Mouse (Mus musculus): ENCODE measurements at regions not wholly inside any gene's neighbourhood (a gene's known extent, or its start where the extent isn't known, plus 50 kb on each side); places are given as distances from the start of the nearest gene placed in this dataset.

DNA sequence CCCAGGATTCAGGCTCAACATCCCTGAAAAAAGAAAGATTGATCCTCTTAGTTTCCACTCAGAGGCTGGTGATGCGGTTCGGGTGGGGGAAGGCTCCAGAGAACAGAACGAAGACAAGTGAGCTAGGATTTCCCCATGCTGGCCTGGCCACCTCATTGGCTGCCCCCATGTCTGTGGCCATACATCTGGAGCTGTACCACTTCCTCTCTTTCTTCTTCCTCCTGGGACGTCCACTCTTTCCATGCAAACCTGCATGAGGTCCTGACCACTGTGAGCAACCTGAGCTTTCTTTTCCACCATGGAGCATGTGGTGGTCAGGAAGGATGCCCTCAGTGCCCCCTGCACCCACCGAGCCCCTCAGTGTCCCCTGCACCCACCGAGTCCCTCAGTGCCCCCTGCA is 288.8 kb downstream of the Irs2 start:
- Histone ChIP-seq H3K4me1 (ENCODE audit: control insufficient read depth in 1 of 2, insufficient read depth in 2 of 2, low read length in 2 of 2) (no peaks in the 10 kb centered on the region), H3K27me3 (ENCODE audit: control insufficient read depth in 1 of 2, insufficient read depth in 2 of 2, low read length in 2 of 2) (no peaks in the 10 kb centered on the region), H3K9me3 (replicated peaks; ENCODE audit: insufficient read depth, low read length) (no peaks in the 10 kb centered on the region), H3K27ac (ENCODE audit: control insufficient read depth, low read depth, low read length) (no peak overlapping the region), H3K79me2 (ENCODE audit: control insufficient read depth, insufficient read depth, low read length, poor library complexity) (no peaks in the 10 kb centered on the region), H3K9ac (ENCODE audit: control insufficient read depth, low read depth, low read length, poor library complexity, severe bottlenecking) (no peak overlapping the region), H3K4me3 (ENCODE audit: control insufficient read depth in 1 of 2, insufficient read depth in 1 of 2, low read depth in 2 of 2, low read length in 2 of 2) (no peak overlapping the region), H3K36me3 (ENCODE audit: control insufficient read depth in 1 of 2, insufficient read depth in 2 of 2, low read length in 2 of 2) (no peaks in the 10 kb centered on the region)
- TF ChIP-seq USF2 (IDR thresholded peaks at IDR 0.05; ENCODE audit: borderline replicate concordance in 1 of 2, insufficient read depth in 1 of 2, low read depth in 1 of 2, low read length in 2 of 2) (no peak), TCF12 (IDR thresholded peaks at IDR 0.05; ENCODE audit: low read depth, low read length) (no peak), UBTF (IDR thresholded peaks at IDR 0.05; ENCODE audit: borderline replicate concordance, insufficient read depth, low read depth, low read length) (no peak), ZMIZ1 (IDR thresholded peaks at IDR 0.05; ENCODE audit: low read depth, low read length) (no peak), NELFE (IDR thresholded peaks at IDR 0.05; ENCODE audit: low read depth, low read length) (no peak), ELF1 (IDR thresholded peaks at IDR 0.05; ENCODE audit: low read depth, low read length) (no peak), MAFK (IDR thresholded peaks at IDR 0.05; ENCODE audit: borderline replicate concordance, low read depth, low read length) (no peak), SMC3 (IDR thresholded peaks at IDR 0.05; ENCODE audit: low read depth, low read length) (no peak), KAT2A (conservative IDR thresholded peaks at IDR 0.05; ENCODE audit: low read depth, low read length) (no peak), POLR2AphosphoS5 (IDR thresholded peaks at IDR 0.05; ENCODE audit: borderline replicate concordance, low read depth, low read length) (no peak), RAD21 (IDR thresholded peaks at IDR 0.05; ENCODE audit: low read depth, low read length) (no peak), NRF1 (IDR thresholded peaks at IDR 0.05; ENCODE audit: insufficient read depth, low read depth, low read length, poor library complexity, severe bottlenecking) (no peak), ZC3H11A (IDR thresholded peaks at IDR 0.05; ENCODE audit: low read depth, low read length) (no peak), MYB (IDR thresholded peaks at IDR 0.05; ENCODE audit: low read depth, low read length) (no peak), MEF2A (IDR thresholded peaks at IDR 0.05; ENCODE audit: extremely low read depth, insufficient replicate concordance, low read depth, low read length, poor library complexity, severe bottlenecking) (no peak), CHD2 (IDR thresholded peaks at IDR 0.05; ENCODE audit: low read length) (no peak), POLR2AphosphoS2 (IDR thresholded peaks at IDR 0.05; ENCODE audit: low read length) (no peak), MAX (IDR thresholded peaks at IDR 0.05; ENCODE audit: low read length) (no peak), CHD1 (IDR thresholded peaks at IDR 0.05; ENCODE audit: low read depth, low read length) (no peak), TBP (IDR thresholded peaks at IDR 0.05; ENCODE audit: low read depth, low read length) (no peak)
- DNase-seq (ENCODE audit: low read depth, low spot score), result no peak

GRCm38 (mm10) chr8:10717297-10717696 is 291.0 kb downstream of the Irs2 start:
- Histone ChIP-seq H3K27me3 (ENCODE audit: control insufficient read depth in 1 of 2, insufficient read depth in 2 of 2, low read length in 2 of 2) (no peaks in the 10 kb centered on the region), H3K9ac (ENCODE audit: control insufficient read depth, low read depth, low read length, poor library complexity, severe bottlenecking) (no peak overlapping the region), H3K4me3 (ENCODE audit: control insufficient read depth in 1 of 2, insufficient read depth in 1 of 2, low read depth in 2 of 2, low read length in 2 of 2) (no peak overlapping the region), H3K79me2 (ENCODE audit: control insufficient read depth, insufficient read depth, low read length, poor library complexity) (no peaks in the 10 kb centered on the region), H3K9me3 (replicated peaks; ENCODE audit: insufficient read depth, low read length) (no peaks in the 10 kb centered on the region), H3K36me3 (ENCODE audit: control insufficient read depth in 1 of 2, insufficient read depth in 2 of 2, low read length in 2 of 2) (no peaks in the 10 kb centered on the region), H3K4me1 (ENCODE audit: control insufficient read depth in 1 of 2, insufficient read depth in 2 of 2, low read length in 2 of 2) (no peaks in the 10 kb centered on the region), H3K27ac (ENCODE audit: control insufficient read depth, low read depth, low read length) (no peak overlapping the region)
- TF ChIP-seq POLR2A (IDR thresholded peaks at IDR 0.05; ENCODE audit: control insufficient read depth in 1 of 2, insufficient read depth in 1 of 2, low read depth in 1 of 2, low read length in 2 of 2, poor library complexity in 1 of 2) (no peak), NELFE (IDR thresholded peaks at IDR 0.05; ENCODE audit: low read depth, low read length) (no peak), HCFC1 (IDR thresholded peaks at IDR 0.05; ENCODE audit: low read depth, low read length) (no peak)
- no peak for DNase-seq (ENCODE audit: low read depth, low spot score)
